Mouse (Mus musculus) bone marrow macrophage, adult 2 months (primary cell): Measurements from ENCODE around the gene U2af2.

Experiments
- CTCF ChIP-seq: IDR thresholded peaks from 2 replicates; pipeline ENCODE4 v1.5.1; 2012; ENCODE audit warnings: low read depth, mild to moderate bottlenecking, low read length, moderate library complexity
- POLR2A ChIP-seq: IDR thresholded peaks from 2 replicates; pipeline ENCODE4 v1.6.1; 2012; ENCODE audit warnings: mild to moderate bottlenecking, low read depth, low read length, borderline replicate concordance

GRCm38 (mm10) chr7:5020685-5021084, 41.3 kb upstream of the U2af2 start:
- no peak for TF ChIP-seq CTCF
- no peak for TF ChIP-seq POLR2A
